Mouse (Mus musculus): ENCODE results near the gene 1810043G02Rik. TPM values are rescaled to one million over a fixed set of nuclear protein-coding genes. Genes with fewer than 3 reads are reported as not detected.

The 1810043G02Rik gene
- 7.4 to 12.6 TPM (median 10.7 TPM) in 4 replicates for total RNA-seq (2023)

GRCm38 (mm10) chr10:77978351-77979350 lies at the start of gene 1810043G02Rik:
Gene 1810043G02Rik (plus strand): TSS chr10:77978524.

GRCm38 (mm10) chr10:77970481-77970880 lies 7.8 kb upstream of the 1810043G02Rik start, which contains the start of gene Trpm2:
Gene Trpm2 (minus strand): TSS chr10:77970563.

GRCm38 (mm10) chr10:78009945-78010293 lies 31.6 kb downstream of the 1810043G02Rik start, which contains the start of gene Pfkl:
Gene Pfkl (minus strand): TSS chr10:78010083.

Other genes starting within 250 kb of the 1810043G02Rik start
- not detected in 4 replicates for gene Gm18596, start 235.9 kb upstream of the 1810043G02Rik start, total RNA-seq (2023)
- not detected in 4 replicates for gene Gm9736, start 227.2 kb upstream of the 1810043G02Rik start, total RNA-seq (2023)
- not detected in 4 replicates for gene Gm3233, start 218.8 kb upstream of the 1810043G02Rik start, total RNA-seq (2023)
- not detected in 4 replicates for gene Gm3238, start 207.2 kb upstream of the 1810043G02Rik start, total RNA-seq (2023)
- gene Gm7138, start 201.6 kb upstream of the 1810043G02Rik start, total RNA-seq (2023), result not detected in 4 replicates
- not detected in 4 replicates for gene Gm3250, start 196.0 kb upstream of the 1810043G02Rik start, total RNA-seq (2023)
- not detected in 4 replicates for gene Gm7137, start 190.3 kb upstream of the 1810043G02Rik start, total RNA-seq (2023)
- gene Gm9639, start 183.4 kb upstream of the 1810043G02Rik start, total RNA-seq (2023), result not detected in 4 replicates
- not detected in 4 replicates for gene Gm19668, start 179.4 kb upstream of the 1810043G02Rik start, total RNA-seq (2023)
- gene Gm9507, start 166.7 kb upstream of the 1810043G02Rik start, total RNA-seq (2023), result not detected in 4 replicates
- not detected in 4 replicates for gene Gm2696, start 163.8 kb upstream of the 1810043G02Rik start, total RNA-seq (2023)
- not detected in 4 replicates for gene Krtap10-4, start 151.4 kb upstream of the 1810043G02Rik start, total RNA-seq (2023)
- gene Krtap10-10, start 142.6 kb upstream of the 1810043G02Rik start, total RNA-seq (2023), result not detected in 4 replicates
- not detected in 4 replicates for gene Gm36176, start 131.7 kb upstream of the 1810043G02Rik start, total RNA-seq (2023)
- gene Gm10318, start 125.7 kb upstream of the 1810043G02Rik start, total RNA-seq (2023), result not detected in 4 replicates
- gene Gm3285, start 116.5 kb upstream of the 1810043G02Rik start, total RNA-seq (2023), result not detected in 4 replicates
- 0.16 to 0.27 TPM in 2 of 4 replicates, not detected in the others for gene Lrrc3, start 76.0 kb upstream of the 1810043G02Rik start, total RNA-seq (2023)
- 21.4 to 30.7 TPM (median 24.9 TPM) in 4 replicates for gene Trpm2, start 8.0 kb upstream of the 1810043G02Rik start, total RNA-seq (2023)
- gene Pfkl, start 31.6 kb downstream of the 1810043G02Rik start, total RNA-seq (2023), result 76.6 to 97.0 TPM (median 84.3 TPM) in 4 replicates
- gene Dnmt3l, start 63.4 kb downstream of the 1810043G02Rik start, total RNA-seq (2023), result not detected in 4 replicates
- 1.3 to 2.2 TPM (median 1.9 TPM) in 4 replicates for gene Aire, start 65.1 kb downstream of the 1810043G02Rik start, total RNA-seq (2023)
- 243 to 274 TPM (median 264 TPM) in 4 replicates for gene Icosl, start 90.8 kb downstream of the 1810043G02Rik start, total RNA-seq (2023)
- gene D10Jhu81e, start 191.3 kb downstream of the 1810043G02Rik start, total RNA-seq (2023), result 40.6 to 45.5 TPM (median 42.5 TPM) in 4 replicates
- gene Pwp2, start 206.6 kb downstream of the 1810043G02Rik start, total RNA-seq (2023), result 22.3 to 26.5 TPM (median 23.9 TPM) in 4 replicates

Measured in B cell, adult 62 days (primary cell).